Mouse (Mus musculus): ENCODE results near the gene Car3. TPM values are rescaled to one million over a fixed set of nuclear protein-coding genes. Genes with fewer than 3 reads are reported as not detected.

Car3 gene
- total RNA-seq, 2 experiments from 2014 or later = 650 to 1,312 TPM

- no peak for DNase-seq
Observed at GRCm38 (mm10) chr3:14907271-14907670, 44.0 kb downstream of the Car3 start.

DNA sequence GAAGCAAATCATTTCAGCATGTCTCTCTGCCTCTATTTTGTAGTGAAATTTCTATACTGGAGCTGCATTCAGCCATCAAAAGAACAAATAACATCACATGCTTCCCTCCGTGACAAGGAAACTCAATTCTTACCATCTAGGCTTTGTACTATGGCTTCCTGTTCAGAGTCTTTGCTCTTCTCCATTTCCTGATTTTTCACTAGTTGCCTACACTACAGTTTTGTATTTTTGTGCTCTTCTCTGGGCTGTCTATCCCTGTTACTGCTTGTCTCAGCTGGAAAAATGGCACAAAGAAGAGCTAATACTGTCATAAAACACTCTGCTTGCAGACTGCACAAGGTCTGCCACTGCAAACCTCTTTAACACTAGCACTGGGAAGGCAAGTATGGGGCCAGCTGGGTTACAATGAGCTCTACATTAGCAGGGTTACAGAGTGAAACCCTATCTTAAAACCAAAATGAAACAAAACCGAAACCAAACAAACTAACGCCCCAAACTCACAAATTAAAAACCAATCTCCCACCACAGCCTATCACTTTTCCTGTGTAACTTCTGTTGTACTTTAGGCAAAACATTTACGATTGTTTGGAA is 48.8 kb downstream of the Car3 start:
- no peak for DNase-seq

GRCm38 (mm10) chr3:14913774-14914173 is 50.5 kb downstream of the Car3 start:
- no peak for DNase-seq

DNA sequence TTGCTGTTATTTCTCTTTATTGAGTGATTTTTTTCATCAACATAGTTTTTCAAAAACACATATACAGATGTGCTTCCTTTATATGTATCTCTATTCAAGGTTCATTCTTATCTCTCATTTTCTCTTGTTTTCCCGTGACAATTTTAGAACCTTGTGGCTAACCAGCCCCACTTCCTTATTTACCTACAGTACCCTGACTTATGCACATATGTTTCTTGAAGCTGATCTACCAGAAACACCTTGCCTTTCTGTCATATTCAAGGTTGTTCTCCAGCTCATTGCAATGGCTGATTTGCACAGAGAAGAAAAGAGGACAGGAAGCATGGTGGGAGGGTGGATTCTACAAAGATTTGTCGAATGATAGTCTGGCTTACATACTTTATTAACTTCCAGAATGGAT is 52.0 kb downstream of the Car3 start:
- no peak for DNase-seq

GRCm38 (mm10) chr3:14917261-14917660 is 53.9 kb downstream of the Car3 start:
- no peak for DNase-seq

Other genes starting within 250 kb of the Car3 start
- gene Car13, start 221.8 kb upstream of the Car3 start, total RNA-seq (2021) = under 1 TPM; 0.26 to 0.83 TPM
- under 1 TPM in 1 of 2 experiments, not detected in 1; 0.33 TPM for gene Car1, start 55.1 kb upstream of the Car3 start, total RNA-seq (2021)
- 10 to 100 TPM in 1 of 2 experiments, 1 to 10 TPM in 1; 7.8 to 13.2 TPM for gene Car2, start 22.8 kb downstream of the Car3 start, total RNA-seq (2021)